Mouse (Mus musculus) layer of hippocampus, adult 8-10 months (tissue): Measurements from ENCODE around the gene Nrl. TPM values are rescaled to one million over a fixed set of nuclear protein-coding genes. Genes with fewer than 3 reads are reported as not detected.

Source experiments
- DNase-seq, 2 experiments: peaks; one replicate each; pipeline ENCODE4 v3.0.0; 2022; ENCODE audit warnings: low spot score in 2 of 2
- total RNA-seq, 4 experiments: library from RNA; stranded (reverse); gene quantifications; 2 replicates each; pipeline ENCODE4 v1.2.4; 2022

The Nrl gene
- 1 to 10 TPM; 1.5 to 3.6 (median 2.1) TPM for total RNA-seq

- DNase-seq = no peak
Measured at GRCm38 (mm10) chr14:55524785-55525184, at the start of gene Nrl. TSS of gene Nrl (minus strand) at chr14:55524981.

GRCm38 (mm10) chr14:55571760-55572159, 47.0 kb upstream of the Nrl start:
- no peak for DNase-seq

GRCm38 (mm10) chr14:55570588-55570987, 45.8 kb upstream of the Nrl start:
- no peak for DNase-seq

GRCm38 (mm10) chr14:55567496-55567895, 42.7 kb upstream of the Nrl start:
- DNase-seq = no peak

- DNase-seq = no peak
Measured at GRCm38 (mm10) chr14:55565748-55566147, 41.0 kb upstream of the Nrl start.

GRCm38 (mm10) chr14:55563249-55563648, 38.5 kb upstream of the Nrl start:
- no peak for DNase-seq

- DNase-seq = no peak
Measured at GRCm38 (mm10) chr14:55561860-55562259, 37.1 kb upstream of the Nrl start.

GRCm38 (mm10) chr14:55560202-55561073, 35.7 kb upstream of the Nrl start, which contains the start of gene A730061H03Rik:
TSS of gene A730061H03Rik (minus strand) at chr14:55560406.
- DNase-seq = peak; percentile 98 to 99

GRCm38 (mm10) chr14:55559799-55560201, 35.0 kb upstream of the Nrl start, which contains the start of gene Dcaf11:
TSS of gene Dcaf11 (plus strand) at chr14:55560006.
- DNase-seq = peak; percentile 86 to 87

GRCm38 (mm10) chr14:55558740-55559448, 34.1 kb upstream of the Nrl start:
- DNase-seq = no peak

- DNase-seq = no peak
Measured at GRCm38 (mm10) chr14:55557587-55557986, 32.8 kb upstream of the Nrl start.

- peak; percentile 58 to 67 for DNase-seq
Measured at GRCm38 (mm10) chr14:55557003-55557402, 32.2 kb upstream of the Nrl start.

- no peak for DNase-seq
Measured at GRCm38 (mm10) chr14:55555788-55556187, 31.0 kb upstream of the Nrl start.

GRCm38 (mm10) chr14:55554635-55555034, 29.9 kb upstream of the Nrl start:
- DNase-seq = no peak

GRCm38 (mm10) chr14:55551794-55552193, 27.0 kb upstream of the Nrl start:
- DNase-seq = no peak

- DNase-seq = no peak
Measured at GRCm38 (mm10) chr14:55551347-55551746, 26.6 kb upstream of the Nrl start.

GRCm38 (mm10) chr14:55550191-55550590, 25.4 kb upstream of the Nrl start:
- DNase-seq = no peak

- DNase-seq = no peak
Measured at GRCm38 (mm10) chr14:55544334-55544733, 19.6 kb upstream of the Nrl start.

GRCm38 (mm10) chr14:55542268-55542667, 17.5 kb upstream of the Nrl start:
- DNase-seq = no peak

- DNase-seq = peak; percentile 58 to 64
Measured at GRCm38 (mm10) chr14:55540787-55541321, 16.1 kb upstream of the Nrl start.

GRCm38 (mm10) chr14:55540067-55540786, 15.4 kb upstream of the Nrl start, which contains the start of gene Pck2:
TSS of gene Pck2 (plus strand) at chr14:55540266.
- DNase-seq = peak; percentile 68 to 72
